Mouse (Mus musculus): Measurements from ENCODE around the gene Ctnna3.

DNA sequence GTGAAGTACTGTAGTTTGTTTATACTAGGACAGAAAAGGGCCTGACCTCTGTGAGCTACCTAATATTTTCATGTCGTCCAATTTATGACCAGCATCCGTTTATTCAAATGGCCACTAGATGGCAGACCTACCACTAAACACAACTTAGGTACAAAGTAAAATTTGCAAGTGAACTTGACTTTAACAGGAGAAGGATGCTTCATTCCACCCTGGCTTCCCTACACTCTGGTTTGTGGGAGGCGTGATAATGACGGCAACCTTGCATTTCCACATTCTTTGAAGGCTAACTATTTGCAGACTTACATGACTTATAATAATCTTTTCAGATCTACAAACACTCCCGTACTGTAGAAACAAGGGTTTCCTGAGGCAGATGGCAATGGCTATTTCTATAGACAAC, 1320.9 kb downstream of the Ctnna3 start:
- TF ChIP-seq CTCF (IDR thresholded peaks at IDR 0.05; ENCODE audit: low read depth) (peak; percentile 69), EP300 (IDR thresholded peaks at IDR 0.05; ENCODE audit: low read depth) (no peak)
